28 mouse cellular contexts compared by ENCODE assay signal in genomic region chr8:48001395-48001794, GRCm38 (mm10).
"Had no signal": no experiment of that assay in that cellular context is flagged by ENCODE, and none has a peak within 500 bp of the region (broad histone marks: within the 10 kb centered on the region; RNA-seq: fewer than 3 reads in every experiment).

No protein-coding gene starts in this region.

- H3K9ac ChIP-seq: embryonic facial prominence, embryonic 12.5 days; embryonic facial prominence, embryonic 13.5 days; embryonic facial prominence, embryonic 15.5 days; forebrain, embryonic 12.5 days; forebrain, embryonic 13.5 days; forebrain, embryonic 15.5 days; forebrain, postnatal 0 days had no signal

- ATAC-seq: forebrain, embryonic 13.5 days; forebrain, embryonic 14.5 days; forebrain, embryonic 15.5 days; forebrain, embryonic 16.5 days; forebrain, postnatal 0 days had no signal

- H3K4me2 ChIP-seq: embryonic facial prominence, embryonic 12.5 days; embryonic facial prominence, embryonic 13.5 days; embryonic facial prominence, embryonic 15.5 days; forebrain, embryonic 12.5 days; forebrain, embryonic 13.5 days; forebrain, embryonic 15.5 days had no signal

- H3K27ac ChIP-seq: embryonic facial prominence, embryonic 10.5 days; embryonic facial prominence, embryonic 12.5 days; embryonic facial prominence, embryonic 13.5 days; embryonic facial prominence, embryonic 15.5 days; forebrain, embryonic 10.5 days; forebrain, embryonic 12.5 days; forebrain, embryonic 13.5 days; forebrain, embryonic 15.5 days; gastrocnemius, adult 2 months had no signal

- H3K36me3 ChIP-seq: embryonic facial prominence, embryonic 10.5 days; embryonic facial prominence, embryonic 12.5 days; embryonic facial prominence, embryonic 13.5 days; embryonic facial prominence, embryonic 15.5 days; forebrain, embryonic 10.5 days; forebrain, embryonic 12.5 days; forebrain, embryonic 15.5 days had no signal

- H3K4me1 ChIP-seq: embryonic facial prominence, embryonic 10.5 days; embryonic facial prominence, embryonic 12.5 days; embryonic facial prominence, embryonic 13.5 days; embryonic facial prominence, embryonic 15.5 days; forebrain, embryonic 10.5 days; forebrain, embryonic 12.5 days; forebrain, embryonic 13.5 days; forebrain, embryonic 15.5 days had no signal

- H3K27me3 ChIP-seq: embryonic facial prominence, embryonic 12.5 days; embryonic facial prominence, embryonic 13.5 days; embryonic facial prominence, embryonic 15.5 days; forebrain, embryonic 12.5 days; forebrain, embryonic 13.5 days; forebrain, embryonic 15.5 days had no signal

- H3K4me3 ChIP-seq: embryonic facial prominence, embryonic 10.5 days; embryonic facial prominence, embryonic 12.5 days; embryonic facial prominence, embryonic 13.5 days; embryonic facial prominence, embryonic 15.5 days; erythroblast, embryonic 14.5 days; forebrain, embryonic 10.5 days; forebrain, embryonic 12.5 days; forebrain, embryonic 13.5 days; forebrain, embryonic 15.5 days; gastrocnemius, adult 2 months had no signal

- DNase-seq: cerebellum, adult 2 months; cerebellum, adult 8-10 months; cerebellum, adult 9-10 months; cerebellum, adult 9-11 months; cerebellum, postnatal 10 days; cerebellum, postnatal 14 days; cerebellum, postnatal 25 days; cerebellum, postnatal 36 days; embryo, embryonic 11 days; forebrain, postnatal 0 days; gastrocnemius, adult 2 months; gastrocnemius, postnatal 10 days; gastrocnemius, postnatal 14 days; gastrocnemius, postnatal 25 days; gastrocnemius, postnatal 36 days; heart, adult 11 months; heart, adult 18-20 months had no signal

- H3K9me3 ChIP-seq: embryonic facial prominence, embryonic 10.5 days; embryonic facial prominence, embryonic 12.5 days; embryonic facial prominence, embryonic 13.5 days; embryonic facial prominence, embryonic 15.5 days; forebrain, embryonic 10.5 days; forebrain, embryonic 12.5 days; forebrain, embryonic 13.5 days; forebrain, embryonic 15.5 days had no signal
